Mouse (Mus musculus): ENCODE results near the gene Mrpl16.

Mrpl16 gene

DNA sequence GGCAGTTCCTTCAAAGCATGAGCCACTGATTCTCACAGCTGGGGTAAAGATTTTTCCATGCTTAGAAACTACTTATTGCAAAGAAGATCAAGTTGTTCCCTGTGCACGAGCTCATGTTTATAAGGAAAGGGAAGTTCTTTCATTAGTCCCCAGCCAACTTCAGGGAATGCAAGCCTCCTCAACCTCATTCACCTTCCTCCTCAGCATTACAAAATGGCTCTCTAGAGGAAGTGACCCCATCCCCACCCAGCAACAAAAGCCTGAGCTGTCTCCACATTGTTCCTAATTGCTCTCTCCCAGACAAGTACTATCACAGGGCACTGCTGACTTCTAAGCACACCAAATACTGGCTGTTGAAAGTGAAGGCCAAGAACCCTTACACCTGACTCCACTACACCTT is 34.2 kb downstream of the Mrpl16 start:
- DNase-seq (ENCODE audit: low spot score): no peak

- no peak for DNase-seq (ENCODE audit: low spot score)
Measured at GRCm38 (mm10) chr19:11807251-11807650, 37.1 kb downstream of the Mrpl16 start.

DNA sequence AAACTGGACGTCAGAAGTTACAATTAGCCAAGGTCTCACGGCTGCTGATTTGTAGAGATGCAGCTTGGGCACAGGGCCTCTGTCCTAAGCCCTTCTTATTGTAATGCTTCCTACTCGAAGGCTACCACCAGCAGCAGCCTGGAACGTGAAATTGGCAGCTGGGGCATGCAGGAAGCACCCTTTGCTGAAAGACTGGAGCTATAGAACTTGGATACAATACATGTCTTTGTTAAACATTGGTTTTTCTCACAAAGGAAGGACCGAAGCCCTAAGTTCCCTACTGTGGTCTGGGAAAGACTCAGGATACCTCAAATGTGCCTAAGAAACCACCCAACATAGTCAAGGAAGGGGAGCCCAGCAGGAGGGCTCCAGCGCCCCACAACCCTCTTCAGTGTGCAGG is 37.6 kb downstream of the Mrpl16 start:
- DNase-seq (ENCODE audit: low spot score): no peak

GRCm38 (mm10) chr19:11808452-11808851 is 38.3 kb downstream of the Mrpl16 start:
- DNase-seq (ENCODE audit: low spot score): no peak

- DNase-seq (ENCODE audit: low spot score): no peak
Measured at GRCm38 (mm10) chr19:11810003-11810758, 40.0 kb downstream of the Mrpl16 start.

DNA sequence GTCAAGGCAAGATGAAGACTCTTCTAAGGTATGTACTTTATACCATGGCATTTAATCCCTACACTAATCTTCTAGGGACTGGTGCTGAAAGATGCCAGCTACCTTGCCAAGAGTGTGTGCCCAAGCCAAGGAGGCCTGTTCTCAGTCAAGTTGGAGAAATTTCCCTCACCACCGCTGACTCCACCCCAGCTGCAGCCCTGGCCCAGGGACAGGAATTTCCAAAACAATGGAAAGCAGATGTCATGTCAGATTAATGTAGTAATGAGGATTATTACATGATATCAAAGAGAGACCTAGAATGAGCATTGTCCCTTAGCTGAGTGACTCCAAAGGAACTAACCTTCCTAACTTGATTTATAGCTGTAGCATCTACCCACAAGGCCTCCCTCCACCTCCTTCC is 40.7 kb downstream of the Mrpl16 start:
- DNase-seq (ENCODE audit: low spot score): no peak

GRCm38 (mm10) chr19:11811688-11812365 is 41.6 kb downstream of the Mrpl16 start:
- DNase-seq (ENCODE audit: low spot score): no peak

DNA sequence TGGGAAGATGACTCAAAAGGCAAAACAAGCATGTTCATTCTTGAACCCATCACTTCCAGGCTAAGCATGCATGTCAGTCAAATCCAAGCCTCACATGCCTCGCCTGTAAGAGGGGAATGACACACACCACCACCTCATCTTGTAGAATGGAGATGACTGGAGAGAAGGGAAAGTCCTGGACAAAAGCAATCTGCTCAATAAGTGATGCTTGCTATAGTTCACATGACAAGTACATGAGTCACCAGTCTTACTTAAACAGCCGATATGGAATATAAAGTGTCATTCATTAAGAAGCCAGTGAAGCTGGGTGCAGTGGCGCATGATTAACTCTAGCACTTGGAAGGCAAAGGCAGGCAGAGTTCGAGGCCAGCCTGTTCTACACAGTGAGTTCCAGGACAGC is 42.9 kb downstream of the Mrpl16 start:
- DNase-seq (ENCODE audit: low spot score): no peak

DNA sequence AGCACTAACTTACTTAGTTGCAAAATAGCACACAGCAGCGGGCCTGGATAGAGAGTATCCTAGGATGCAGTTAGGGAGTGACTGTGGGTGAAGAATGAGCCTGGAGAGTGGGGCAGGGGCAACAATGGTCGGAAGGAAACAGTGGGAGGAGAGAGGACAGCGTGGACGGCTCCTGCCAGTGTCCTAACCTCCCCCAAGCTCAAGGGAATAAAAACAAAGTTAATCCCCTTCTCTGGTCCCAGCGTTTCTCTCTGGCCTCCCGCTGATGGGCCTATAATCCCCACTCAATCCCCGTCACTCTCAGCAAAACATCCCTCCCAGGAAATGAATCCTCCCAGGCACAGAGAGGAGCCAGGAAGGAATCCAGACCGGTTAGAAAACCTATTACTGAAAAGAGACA is 43.5 kb downstream of the Mrpl16 start:
- DNase-seq (ENCODE audit: low spot score): no peak

DNA sequence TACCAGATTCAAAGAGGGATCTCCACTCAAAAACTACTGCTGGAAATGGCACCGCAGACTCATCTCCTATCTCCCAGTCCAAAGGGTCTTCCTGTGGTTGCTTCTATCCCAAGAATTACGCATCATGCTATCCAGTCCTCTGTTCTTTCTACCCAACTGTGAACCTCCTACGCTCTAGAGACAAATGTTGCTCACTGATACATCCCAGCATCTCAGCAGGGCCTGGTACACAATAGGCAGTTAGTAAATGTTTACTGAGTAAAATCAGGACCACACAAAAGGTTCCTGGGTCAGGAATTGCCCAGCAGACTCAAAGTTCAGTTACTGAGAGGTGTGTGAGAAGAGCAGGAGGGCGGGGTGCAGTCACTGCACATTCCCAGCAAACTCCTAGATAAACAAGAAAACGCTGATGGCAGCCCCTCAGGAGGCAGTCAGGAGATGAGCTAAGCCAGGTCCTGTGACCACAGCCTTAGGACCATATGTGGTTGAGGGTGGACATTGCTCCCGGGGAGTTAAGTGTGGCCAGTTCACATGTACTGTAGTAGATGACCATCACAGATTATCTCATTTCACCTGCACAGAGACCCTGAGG is 44.6 kb downstream of the Mrpl16 start:
- no peak for DNase-seq (ENCODE audit: low spot score)

GRCm38 (mm10) chr19:11816706-11817105 is 46.5 kb downstream of the Mrpl16 start:
- no peak for DNase-seq (ENCODE audit: low spot score)

GRCm38 (mm10) chr19:11817586-11817985 is 47.4 kb downstream of the Mrpl16 start:
- DNase-seq (ENCODE audit: low spot score): no peak

GRCm38 (mm10) chr19:11818199-11819142 is 48.3 kb downstream of the Mrpl16 start:
- no peak for DNase-seq (ENCODE audit: low spot score)

GRCm38 (mm10) chr19:11819143-11819700 is 49.0 kb downstream of the Mrpl16 start, which contains the start of gene Stx3:
Gene Stx3, minus strand, starts transcription at chr19:11819403.
- DNase-seq (ENCODE audit: low spot score): no peak

GRCm38 (mm10) chr19:11819800-11820199 is 49.6 kb downstream of the Mrpl16 start:
- peak; percentile 20 for DNase-seq (ENCODE audit: low spot score)

GRCm38 (mm10) chr19:11820211-11820610 is 50.0 kb downstream of the Mrpl16 start:
- no peak for DNase-seq (ENCODE audit: low spot score)

DNA sequence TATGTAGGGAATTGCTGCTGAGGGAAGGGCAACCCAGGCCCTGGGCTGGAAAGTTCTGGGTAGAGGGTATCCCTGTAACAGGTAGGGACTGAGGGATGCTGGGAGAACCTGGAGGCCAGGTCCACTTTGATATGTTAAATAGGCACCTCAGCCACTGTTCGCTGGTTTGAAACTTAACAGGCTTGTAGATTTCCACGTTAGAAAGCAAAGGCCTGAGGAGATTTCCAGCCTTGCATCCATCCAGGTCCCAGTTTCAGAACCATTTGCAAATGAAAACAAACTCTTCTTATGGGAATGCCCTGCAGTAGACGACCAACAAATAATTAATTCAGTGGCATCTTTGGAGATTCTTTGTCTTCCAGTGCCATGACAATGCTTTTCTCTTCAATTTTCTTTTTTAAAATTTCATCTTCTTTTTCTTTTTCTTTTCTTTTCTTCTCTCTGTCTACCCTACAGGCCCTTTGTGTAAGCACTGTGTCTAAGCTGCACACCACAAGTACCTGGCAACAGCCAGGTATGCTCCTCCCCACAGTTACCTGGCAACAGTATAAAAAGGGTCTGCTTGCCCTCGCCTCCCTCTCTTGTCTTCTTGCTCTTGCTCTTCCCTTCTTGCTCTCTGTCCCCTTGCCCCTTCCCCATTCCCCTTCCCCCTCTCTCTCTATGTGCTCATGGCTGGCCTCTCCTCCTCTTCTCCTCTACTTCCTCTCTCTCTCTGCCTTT is 53.3 kb downstream of the Mrpl16 start:
- no peak for DNase-seq (ENCODE audit: low spot score)

Data from c-Kit-positive CD71-positive TER-119-positive erythroid progenitor cells, embryonic 14.5 days (primary cell).